Mouse (Mus musculus) kidney, postnatal 36 days (tissue): Measurements from ENCODE around the gene Gnai2.

ENCODE experiments used
- DNase-seq, 2 experiments: peaks; one replicate each; pipeline ENCODE4 v3.0.0; 2021 to 2022; ENCODE audit warnings: mixed read lengths in 2 of 2

Gene Gnai2

DNA sequence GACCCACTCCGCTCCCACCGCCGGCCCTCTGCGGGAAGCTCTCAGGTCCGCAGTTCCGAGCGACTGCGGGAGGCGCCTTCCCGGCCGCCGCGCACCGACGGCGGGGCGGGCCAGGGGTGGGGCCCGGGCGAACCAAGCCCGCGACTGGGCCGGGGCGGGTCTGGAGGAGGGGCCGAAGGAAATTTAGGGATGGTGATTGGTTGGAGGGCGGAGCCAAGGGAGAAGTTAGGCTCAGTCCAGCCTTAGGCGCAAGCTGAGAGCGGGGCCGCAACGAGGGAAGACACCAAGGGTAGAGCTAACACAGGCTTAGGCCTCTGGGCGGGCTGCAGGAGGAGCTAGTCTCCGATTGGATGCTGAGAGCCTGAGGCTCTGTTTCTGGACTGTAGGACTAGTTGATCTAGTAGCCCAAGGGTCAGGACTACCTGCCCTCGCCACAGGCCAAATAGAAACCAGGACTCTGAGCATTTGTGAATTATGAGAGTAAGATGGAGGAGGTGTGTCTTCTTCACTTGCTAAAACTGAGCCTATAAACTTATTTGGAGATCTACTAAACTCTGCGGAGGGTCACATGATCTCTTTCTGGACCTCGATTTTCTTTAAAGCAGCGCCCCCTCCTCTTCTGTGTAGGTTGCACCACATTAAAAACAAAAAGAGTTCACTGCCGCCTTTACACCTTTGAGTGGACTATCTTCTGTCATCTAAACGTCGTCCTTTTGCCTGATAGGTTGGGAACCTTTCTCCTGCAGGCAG is at the start of gene Gnai2:
Gene Gnai2 (minus strand): TSS at position 89 of the 750 bp plus-strand sequence.
- peak; percentile 97 to 98 for DNase-seq

DNA sequence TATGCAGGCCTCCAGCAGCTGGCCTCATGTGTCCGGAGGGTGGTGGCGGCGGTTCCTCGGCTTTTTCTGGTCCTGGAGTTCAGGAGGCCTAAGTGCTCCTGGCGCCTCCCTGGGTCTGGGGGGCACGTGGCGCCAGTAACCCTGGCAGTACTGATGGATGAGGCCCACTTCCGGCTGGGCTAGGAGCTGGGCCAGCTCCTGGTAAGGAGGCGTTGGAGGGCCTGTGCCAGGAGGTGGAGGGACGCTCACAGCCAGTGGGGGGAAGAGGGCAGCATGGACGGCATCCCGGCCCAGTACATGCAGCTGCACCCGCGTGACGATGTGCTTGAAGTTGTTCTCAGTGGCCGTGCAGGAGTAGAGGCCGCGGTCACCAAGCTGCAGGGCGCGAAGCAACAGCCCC is 47.2 kb upstream of the Gnai2 start:
- peak; percentile 35 to 49 for DNase-seq

DNA sequence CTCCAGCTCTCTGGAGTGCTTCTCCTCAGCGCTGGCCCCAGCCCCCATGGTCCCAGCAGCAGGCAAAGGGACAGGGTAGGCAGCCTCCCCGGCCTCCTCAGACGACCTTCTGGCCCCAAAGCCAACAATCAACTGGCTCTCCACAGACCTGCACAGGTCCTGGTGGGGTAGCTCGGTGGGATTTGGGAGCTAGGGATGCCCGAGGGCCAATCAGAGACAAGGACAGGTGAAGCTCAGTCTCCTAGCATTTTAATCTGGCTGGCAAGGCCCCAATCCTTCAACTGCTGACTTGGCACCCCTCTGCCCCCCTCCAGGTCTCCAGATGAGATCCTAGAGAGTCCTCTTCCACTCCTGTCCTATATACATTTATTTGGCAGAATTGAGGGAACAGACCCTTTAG is 44.3 kb upstream of the Gnai2 start, which contains the start of gene Gnat1:
Gene Gnat1 (minus strand): TSS at position 212 of the 400 bp plus-strand sequence.
- DNase-seq = no peak

GRCm38 (mm10) chr9:107678861-107679260 is 43.7 kb upstream of the Gnai2 start:
- no peak for DNase-seq

DNA sequence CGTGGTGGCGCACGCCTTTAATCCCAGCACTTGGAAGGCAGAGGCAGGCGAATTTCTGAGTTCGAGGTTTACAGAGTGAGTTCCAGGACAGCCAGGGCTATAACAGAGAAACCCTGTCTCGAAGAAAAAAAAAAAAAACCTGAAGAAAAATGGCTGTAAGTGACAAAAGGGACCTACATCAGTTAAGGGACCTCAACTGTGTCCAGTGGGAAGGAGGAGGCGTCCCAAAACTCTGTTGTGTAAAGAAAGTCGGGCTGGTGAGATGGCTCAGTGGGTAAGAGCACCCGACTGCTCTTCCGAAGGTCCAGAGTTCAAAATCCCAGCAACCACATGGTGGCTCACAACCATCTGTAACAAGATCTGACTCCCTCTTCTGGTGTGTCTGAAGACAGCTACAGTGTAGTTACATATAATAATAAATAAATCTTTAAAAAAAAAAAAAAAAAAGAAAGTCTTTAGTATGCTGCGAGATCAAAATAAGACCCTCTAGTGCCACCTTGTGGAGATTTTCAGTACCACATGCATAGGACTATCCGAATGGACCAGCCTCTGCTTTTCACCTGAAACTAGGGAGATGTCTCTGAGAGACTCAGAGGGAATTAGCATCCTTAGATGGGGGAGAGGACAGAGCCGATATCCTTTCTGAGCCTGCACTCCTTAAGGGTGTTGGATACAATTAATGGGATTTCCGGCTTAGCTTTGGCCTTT is 42.8 kb upstream of the Gnai2 start:
- peak; percentile 84 to 89 for DNase-seq

DNA sequence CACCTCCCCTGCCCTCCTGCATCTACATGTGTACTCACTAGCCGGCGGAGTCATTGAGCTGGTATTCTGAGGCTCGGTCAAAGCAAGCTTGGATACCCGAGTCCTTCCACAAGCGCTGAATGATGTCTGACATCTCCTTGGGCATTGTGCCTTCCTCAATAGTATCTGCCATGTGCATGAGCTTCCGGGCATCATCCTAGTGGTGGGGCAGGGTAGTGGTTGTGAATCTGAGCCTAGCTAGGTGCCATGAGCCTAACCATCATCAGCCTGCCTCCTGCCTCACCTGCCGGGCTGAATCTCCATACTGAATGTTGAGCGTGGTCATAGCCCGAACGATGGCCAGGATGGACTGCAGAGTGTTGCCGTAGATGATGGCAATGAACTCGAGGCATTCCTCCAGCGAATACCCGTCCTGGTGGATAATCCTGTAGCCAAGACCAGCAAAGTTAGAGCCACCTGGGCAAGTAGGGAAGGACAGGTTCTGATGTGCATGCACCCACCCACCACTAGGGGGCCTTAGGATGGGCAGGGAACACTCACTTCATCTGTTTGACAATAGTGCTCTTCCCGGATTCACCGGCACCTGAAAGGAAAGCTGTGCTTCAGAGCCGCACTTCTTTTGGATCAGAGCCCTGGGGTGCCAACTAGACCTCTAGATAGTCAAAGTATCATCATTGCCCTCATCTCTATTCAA is 42.1 kb upstream of the Gnai2 start:
- peak; percentile 33 to 72 for DNase-seq

GRCm38 (mm10) chr9:107676302-107676701 is 41.1 kb upstream of the Gnai2 start:
- DNase-seq = no peak

- DNase-seq = peak; percentile 63 to 88
These were observed 40.6 kb upstream of the Gnai2 start for GRCm38 (mm10) chr9:107675671-107676301.

DNA sequence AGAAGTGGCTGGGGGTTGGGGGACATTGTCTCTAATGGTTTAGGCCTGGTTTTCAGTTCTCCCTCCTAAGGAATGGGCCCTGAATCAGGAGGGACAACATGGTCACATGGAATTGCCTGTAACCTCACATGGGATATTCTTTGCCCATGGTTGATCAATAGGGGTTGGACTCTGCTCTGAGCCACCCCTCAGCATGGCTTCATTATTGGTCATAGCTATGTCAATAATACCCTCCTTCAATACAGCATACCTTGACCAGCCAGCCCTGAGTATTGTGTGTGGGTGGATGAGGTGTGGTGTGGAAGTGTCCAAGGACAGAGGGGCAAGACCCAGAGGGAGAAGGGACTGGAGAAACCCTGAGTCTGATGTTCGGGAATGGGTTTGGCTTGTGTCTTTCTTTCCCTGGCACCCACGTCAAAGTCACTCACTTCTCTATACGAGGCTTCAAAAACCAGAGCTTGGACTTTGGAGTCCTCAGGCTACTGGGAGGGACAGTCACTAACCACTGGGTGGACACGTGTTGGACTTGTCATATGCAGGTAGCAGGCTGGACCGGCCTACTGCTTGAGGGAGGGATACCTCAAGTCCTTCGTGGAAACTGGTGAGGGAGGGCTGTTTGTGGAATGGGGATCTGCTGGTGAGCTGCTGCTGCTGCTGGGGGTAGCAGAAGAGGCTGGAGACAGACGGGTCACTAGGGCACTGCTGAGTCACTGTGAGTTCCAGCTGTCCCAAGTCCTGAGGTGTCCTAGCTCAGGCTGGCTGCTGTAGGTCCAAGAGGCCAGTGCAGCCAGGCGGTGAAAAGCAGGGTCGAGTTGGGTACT is 39.7 kb upstream of the Gnai2 start:
- peak; percentile 70 to 72 for DNase-seq

DNA sequence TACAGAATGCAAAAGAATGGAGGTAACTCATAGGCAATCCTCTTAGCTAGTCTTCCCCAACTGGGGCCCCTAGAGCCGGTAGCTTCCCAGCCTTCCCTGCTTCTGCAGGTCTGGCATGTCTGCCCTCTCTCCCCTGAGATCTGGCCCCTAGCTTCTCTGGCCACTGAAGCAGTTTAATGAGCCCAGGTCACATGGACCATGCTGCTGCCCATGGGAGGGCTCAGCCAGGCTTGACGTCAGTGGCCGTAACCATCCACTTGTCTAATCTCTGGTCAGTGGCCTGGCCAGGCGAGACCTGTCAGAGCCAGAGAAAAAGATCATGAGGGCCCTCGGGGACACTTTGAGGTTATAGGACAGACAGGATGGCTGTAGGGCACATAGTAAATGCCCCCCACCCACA is 35.1 kb upstream of the Gnai2 start:
- DNase-seq = peak; percentile 75 to 77

DNA sequence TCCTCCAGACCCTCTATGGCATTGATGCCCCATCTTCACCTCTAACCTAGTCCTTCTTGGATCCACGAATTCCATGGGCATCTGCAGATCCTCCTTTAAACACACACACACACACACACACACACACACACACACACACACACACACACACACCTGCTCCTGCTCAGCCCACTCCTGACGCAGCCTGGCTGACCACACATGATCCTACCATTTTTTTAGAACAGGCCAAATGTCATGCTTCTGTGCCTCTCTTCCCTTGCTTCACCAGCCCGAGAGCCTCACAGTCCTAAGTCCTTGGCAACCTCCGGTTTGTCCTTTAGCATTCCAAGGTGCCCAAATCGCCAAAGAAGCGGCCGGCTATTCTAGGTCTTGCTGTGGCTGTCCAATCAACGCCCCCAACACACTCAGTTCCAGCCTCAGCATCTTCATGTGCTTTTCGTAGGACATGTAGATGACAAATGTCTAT is 34.3 kb upstream of the Gnai2 start, which contains the start of gene Slc38a3:
Gene Slc38a3 (minus strand): TSS at position 51 of the 466 bp plus-strand sequence.
- peak; percentile 54 to 58 for DNase-seq

- DNase-seq = no peak
These were observed 33.7 kb upstream of the Gnai2 start for GRCm38 (mm10) chr9:107668916-107669315.

- DNase-seq = no peak
These were observed 32.8 kb upstream of the Gnai2 start for GRCm38 (mm10) chr9:107668011-107668410.

DNA sequence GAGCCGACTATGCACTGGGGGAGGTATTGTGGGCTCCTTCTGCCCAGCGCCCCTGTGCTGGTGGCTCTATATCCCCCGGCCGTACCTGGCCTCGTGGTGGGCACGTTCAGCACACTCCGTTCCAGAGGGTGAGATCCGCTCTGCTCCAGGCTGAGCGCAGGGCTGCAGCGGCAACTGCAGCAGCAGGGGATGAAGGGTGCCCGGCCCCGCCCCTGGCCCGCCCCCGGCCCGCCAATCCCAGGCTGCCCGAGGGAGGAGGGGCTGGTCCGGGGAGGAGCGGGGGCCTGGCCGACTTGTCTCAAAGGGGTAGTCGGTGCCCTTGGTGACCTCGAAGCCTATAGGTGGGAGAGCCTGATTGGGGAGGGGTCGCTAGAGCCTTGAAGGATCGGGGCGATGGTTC is 32.1 kb upstream of the Gnai2 start:
- DNase-seq = peak; percentile 67 to 81

- DNase-seq = peak in 1 of 2 experiments; percentile 44
These were observed 31.6 kb upstream of the Gnai2 start for GRCm38 (mm10) chr9:107666751-107667205.

DNA sequence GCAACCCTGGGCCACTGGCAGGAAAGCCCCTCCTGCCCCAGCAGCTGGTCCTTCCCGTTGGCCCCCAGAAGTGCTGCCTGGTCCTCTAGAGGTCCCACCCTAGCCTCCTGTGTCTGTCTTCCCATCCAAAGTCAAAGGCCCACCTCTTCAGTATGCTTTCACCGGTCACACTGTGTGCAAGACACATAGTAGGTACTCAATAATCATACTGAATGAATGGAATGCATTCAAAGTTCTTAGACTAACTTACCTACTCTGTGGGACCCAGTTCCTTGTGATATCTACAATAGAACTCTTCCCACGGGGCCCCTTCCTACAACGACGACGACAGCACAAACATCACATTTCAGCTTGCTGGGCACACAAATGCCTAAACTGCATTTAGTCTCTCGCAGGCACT is 30.1 kb upstream of the Gnai2 start:
- DNase-seq = no peak

- no peak for DNase-seq
These were observed 28.4 kb upstream of the Gnai2 start for GRCm38 (mm10) chr9:107663525-107663924.

GRCm38 (mm10) chr9:107662342-107662741 is 27.2 kb upstream of the Gnai2 start:
- DNase-seq = no peak

- no peak for DNase-seq
These were observed 25.6 kb upstream of the Gnai2 start for GRCm38 (mm10) chr9:107660777-107661176.

GRCm38 (mm10) chr9:107659961-107660360 is 24.8 kb upstream of the Gnai2 start:
- no peak for DNase-seq

DNA sequence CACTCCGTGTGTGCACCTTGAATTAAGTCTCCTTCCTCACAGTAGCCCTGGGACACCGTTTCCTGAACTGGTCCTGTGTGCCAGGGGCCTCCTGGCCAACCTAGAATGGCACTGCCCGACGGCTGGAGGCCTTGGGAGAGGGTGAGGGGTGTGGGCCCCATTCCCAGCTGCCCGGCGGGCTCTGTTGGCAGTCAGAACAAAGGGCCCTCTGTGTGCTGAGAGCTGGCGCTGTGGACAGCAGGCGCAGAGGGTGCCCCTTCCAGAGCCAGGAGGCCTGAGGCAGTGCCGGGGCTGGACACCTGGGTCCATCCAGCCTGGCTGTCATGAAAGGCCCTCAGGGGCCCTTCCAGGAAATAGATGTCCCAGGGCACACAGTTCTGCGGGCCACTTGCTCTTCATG is 24.4 kb upstream of the Gnai2 start:
- no peak for DNase-seq

- no peak for DNase-seq
These were observed 22.9 kb upstream of the Gnai2 start for GRCm38 (mm10) chr9:107658096-107658495.
